Mouse (Mus musculus) midbrain, embryonic 11.5 days (tissue): ENCODE results near the gene Slc20a1. TPM values are rescaled to one million over a fixed set of nuclear protein-coding genes. Genes with fewer than 3 reads are reported as not detected.

Experiments used
- ATAC-seq: fragments of 200-750 bp; cut with Nextera tagmentation; 2 replicates; pipeline ENCODE4 v1.8.0; 2017; ENCODE audit warnings: moderate TSS enrichment, moderate library complexity; ENCODE audit not compliant: low FRiP score
- DNase-seq: peaks from one replicate; pipeline ENCODE4 v3.0.0; 2015; ENCODE audit warnings: low spot score; ENCODE audit errors: missing footprints
- H3K27ac ChIP-seq: fragments of 300-500 bp; sonication (generic); 2 replicates; pipeline ENCODE4 v1.5.1; 2014; ENCODE audit warnings: low read depth, low read length
- H3K27me3 ChIP-seq: fragments of 300-500 bp; sonication (generic); 2 replicates; pipeline ENCODE4 v1.6.1; 2014; ENCODE audit warnings: mild to moderate bottlenecking, low read length, moderate library complexity, mixed read lengths; ENCODE audit not compliant: control insufficient read depth, insufficient read depth
- H3K36me3 ChIP-seq: fragments of 300-500 bp; sonication (generic); 2 replicates; pipeline ENCODE4 v1.6.1; 2014; ENCODE audit warnings: mild to moderate bottlenecking, low read length, moderate library complexity, mixed read lengths; ENCODE audit not compliant: control insufficient read depth, insufficient read depth
- H3K4me1 ChIP-seq: fragments of 300-500 bp; sonication (generic); 2 replicates; pipeline ENCODE4 v1.6.1; 2014; ENCODE audit warnings: low read length; ENCODE audit not compliant: control insufficient read depth, insufficient read depth
- H3K4me2 ChIP-seq: fragments of 300-500 bp; sonication (generic); 2 replicates; pipeline ENCODE4 v1.6.1; 2014; ENCODE audit warnings: mild to moderate bottlenecking, moderate library complexity
- H3K4me3 ChIP-seq: fragments of 300-500 bp; sonication (generic); 2 replicates; pipeline ENCODE4 v1.5.1; 2014; ENCODE audit warnings: low read depth, low read length
- H3K9ac ChIP-seq: fragments of 300-500 bp; sonication (generic); 2 replicates; pipeline ENCODE4 v1.6.1; 2014; ENCODE audit warnings: low read length
- H3K9me3 ChIP-seq: fragments of 300-500 bp; sonication (generic); 2 replicates; pipeline ENCODE4 v1.6.1; 2016; ENCODE audit warnings: low read length; ENCODE audit not compliant: control insufficient read depth
- WGBS: fragments of 180-500 bp; shearing (Covaris S2); extraction: QIAGEN DNeasy Blood & Tissue Kit; methylation state at CpG from one replicate; pipeline ENCODE4 v1.1.7; 2014; 5-methylcytosine and 5-hydroxymethylcytosine counted together
- polyA plus RNA-seq: library from polyadenylated mRNA; unstranded; fragments of >200 nt; fragmentation: Nextera tagmentation; extraction: Ambion mirVana; gene quantifications from 2 replicates; pipeline ENCODE4 v1.2.1, GENCODE M21; 2014

Slc20a1 gene
- polyA plus RNA-seq, 1 experiment from 2014 or later: 62.5 TPM

DNA sequence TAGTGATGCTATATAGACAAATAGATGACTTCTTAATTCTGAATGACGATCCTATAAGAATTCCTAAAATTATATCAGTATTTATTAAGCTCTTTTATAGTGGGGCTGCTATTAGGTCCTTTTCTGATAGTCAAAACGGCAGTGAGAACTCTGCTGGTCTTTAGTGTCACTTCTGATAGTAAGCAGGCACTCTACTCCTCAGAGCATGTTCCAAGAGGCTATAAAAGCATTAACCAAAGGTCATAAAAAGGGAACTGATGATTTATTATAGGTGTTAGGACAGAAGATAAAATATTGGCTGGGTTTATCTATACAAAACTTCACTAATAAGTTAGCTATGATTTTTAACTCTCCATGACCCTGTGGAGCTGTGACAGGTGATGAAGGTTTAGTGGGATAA is 55.5 kb downstream of the Slc20a1 start:
- Histone ChIP-seq H3K36me3 (no peaks in the 10 kb centered on the region), H3K4me3 (no peak overlapping the region), H3K9me3 (no peaks in the 10 kb centered on the region), H3K4me1 (no peaks in the 10 kb centered on the region), H3K9ac (no peak overlapping the region), H3K4me2 (no peak overlapping the region), H3K27me3 (no peaks in the 10 kb centered on the region; the same call in 1 of the 2 replicates), H3K27ac (no peak overlapping the region)
- DNase-seq (no peak), ATAC-seq (no peak)
- WGBS: 76% methylated on average over 2 of the region's 2 CpGs

GRCm38 (mm10) chr2:129256006-129256405 is 57.4 kb downstream of the Slc20a1 start:
- no peak overlapping the region for H3K4me3 ChIP-seq
- no peaks in the 10 kb centered on the region for H3K36me3 ChIP-seq
- H3K9ac ChIP-seq: no peak overlapping the region
- no peak overlapping the region for H3K4me2 ChIP-seq
- WGBS: 74% methylated on average over 4 of the region's 4 CpGs
- no peak for DNase-seq
- H3K27ac ChIP-seq: no peak overlapping the region
- ATAC-seq: no peak
- H3K4me1 ChIP-seq: no peaks in the 10 kb centered on the region
- H3K27me3 ChIP-seq: no peaks in the 10 kb centered on the region; the same call in 1 of the 2 replicates
- H3K9me3 ChIP-seq: no peaks in the 10 kb centered on the region

DNA sequence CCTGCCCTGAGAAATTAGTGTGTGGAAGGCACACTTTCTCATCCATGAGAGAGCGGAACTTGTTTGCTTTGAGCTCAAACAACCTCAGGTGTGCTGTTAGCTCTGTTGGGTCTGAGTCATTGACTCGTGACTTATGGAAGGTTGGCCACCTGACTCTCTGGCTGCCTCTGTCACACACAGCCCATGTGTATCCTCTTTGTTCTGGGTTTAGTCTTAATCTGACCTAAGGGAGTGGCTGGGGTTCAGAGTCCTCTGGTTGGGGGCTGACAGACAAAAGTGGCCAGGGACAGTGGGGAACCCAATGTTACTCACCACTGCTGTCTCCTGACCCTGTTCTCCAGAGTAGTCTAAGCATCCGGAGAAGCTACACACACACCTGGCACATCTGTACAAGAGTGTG is 59.5 kb downstream of the Slc20a1 start:
- no peaks in the 10 kb centered on the region for H3K9me3 ChIP-seq
- H3K9ac ChIP-seq: no peak overlapping the region
- whole genome bisulfite sequencing: 87% methylated on average over 3 of the region's 3 CpGs
- ATAC-seq (no peak), DNase-seq (no peak)
- H3K4me1 ChIP-seq: no peaks in the 10 kb centered on the region
- no peaks in the 10 kb centered on the region; the same call in 1 of the 2 replicates for H3K27me3 ChIP-seq
- H3K4me3 ChIP-seq: no peak overlapping the region
- no peak overlapping the region for H3K27ac ChIP-seq
- H3K36me3 ChIP-seq: no peaks in the 10 kb centered on the region
- H3K4me2 ChIP-seq: no peak overlapping the region

DNA sequence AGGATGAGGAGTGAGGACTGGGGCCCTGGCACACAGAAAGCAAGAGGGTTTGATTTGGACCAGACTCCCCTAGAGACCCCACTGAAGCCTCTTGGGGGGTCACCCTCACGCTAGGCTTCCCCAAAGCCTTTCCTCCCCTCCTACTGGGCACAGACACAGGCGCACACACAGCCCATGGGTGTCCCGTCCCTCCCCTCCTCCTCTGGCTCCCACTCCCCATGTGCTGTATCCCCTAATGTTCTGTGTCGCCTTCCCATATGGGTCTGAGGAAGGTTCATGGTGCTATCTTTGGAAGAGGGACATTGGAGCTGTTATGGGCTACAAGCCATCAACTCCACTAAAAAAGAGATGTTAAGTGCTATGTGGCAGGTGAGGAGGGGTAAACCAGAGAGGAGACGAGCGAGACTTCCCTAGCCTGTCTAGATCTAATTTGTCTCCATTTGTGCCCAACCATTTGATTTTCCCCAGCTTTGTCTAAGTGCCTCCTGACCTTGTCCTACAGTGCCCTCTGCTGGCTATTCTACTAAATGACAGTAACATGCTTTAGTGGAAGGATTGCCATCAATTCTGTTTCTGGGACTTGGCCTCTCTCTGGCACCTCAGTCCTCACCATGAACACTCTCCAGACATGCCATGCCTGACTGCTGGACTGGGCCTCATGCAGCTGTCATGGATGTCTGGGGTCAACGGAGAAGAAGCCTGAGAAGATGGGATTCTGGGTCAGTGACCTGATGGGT is 60.1 kb downstream of the Slc20a1 start:
- H3K27me3 ChIP-seq: no peaks in the 10 kb centered on the region
- H3K4me3 ChIP-seq: no peak overlapping the region
- DNase-seq: peak; percentile 97
- peak overlapping the region; percentile 27; the same call in 1 of the 2 replicates for H3K9ac ChIP-seq
- no peak overlapping the region for H3K4me2 ChIP-seq
- H3K27ac ChIP-seq: no peak overlapping the region
- ATAC-seq: peak; percentile 61
- no peaks in the 10 kb centered on the region for H3K36me3 ChIP-seq
- H3K4me1 ChIP-seq: no peaks in the 10 kb centered on the region
- WGBS: 34% methylated on average over 7 of the region's 7 CpGs
- no peaks in the 10 kb centered on the region for H3K9me3 ChIP-seq

DNA sequence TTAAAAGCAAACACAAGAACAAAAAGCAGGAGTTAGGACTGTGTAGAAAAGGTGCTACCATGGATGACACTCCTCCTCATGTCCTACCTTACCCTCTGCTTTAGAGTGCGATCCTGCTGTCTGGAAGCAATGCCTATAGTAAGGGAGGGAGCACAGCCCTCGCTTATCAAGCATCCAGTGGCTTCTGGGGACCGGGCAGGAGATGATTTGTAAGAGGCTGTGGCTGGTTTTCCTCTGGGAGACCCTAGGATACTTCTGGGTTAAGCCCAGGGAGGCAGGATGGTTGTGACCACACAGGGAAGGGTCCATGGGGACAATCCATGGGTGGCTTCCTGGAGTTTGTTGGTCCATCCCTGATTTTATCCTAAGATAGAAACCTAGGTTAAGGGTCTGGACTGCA is 62.1 kb downstream of the Slc20a1 start:
- no peaks in the 10 kb centered on the region for H3K36me3 ChIP-seq
- no peak overlapping the region for H3K9ac ChIP-seq
- no peaks in the 10 kb centered on the region for H3K4me1 ChIP-seq
- WGBS: 63% methylated on average over 3 of the region's 3 CpGs
- no peak overlapping the region for H3K4me2 ChIP-seq
- DNase-seq (peak; percentile 2), ATAC-seq (no peak)
- H3K4me3 ChIP-seq: no peak overlapping the region
- no peak overlapping the region for H3K27ac ChIP-seq
- no peaks in the 10 kb centered on the region for H3K27me3 ChIP-seq
- H3K9me3 ChIP-seq: no peaks in the 10 kb centered on the region

Other genes with a start within 250 kb of the Slc20a1 start
- gene Zc3h6, start 231.4 kb upstream of the Slc20a1 start, polyA plus RNA-seq: 2.3 and 2.7 TPM in 2 replicates
- gene Gm10762, start 231.0 kb upstream of the Slc20a1 start, polyA plus RNA-seq: 20.3 and 22.1 TPM in 2 replicates
- 0.08 and 0.29 TPM in 2 replicates for gene Vinac1, start 150.6 kb upstream of the Slc20a1 start, polyA plus RNA-seq
- 10.2 and 11.5 TPM in 2 replicates for gene Ttl, start 132.8 kb upstream of the Slc20a1 start, polyA plus RNA-seq
- gene Polr1b, start 97.8 kb upstream of the Slc20a1 start, polyA plus RNA-seq: 16.0 and 18.4 TPM in 2 replicates
- gene Chchd5, start 69.1 kb upstream of the Slc20a1 start, polyA plus RNA-seq: 26.2 and 27.2 TPM in 2 replicates
- 92.0 and 96.9 TPM in 2 replicates for gene Ckap2l, start 98.4 kb downstream of the Slc20a1 start, polyA plus RNA-seq
- 0.30 TPM in 1 of 2 replicates, not detected in the other for gene Il1a, start 111.2 kb downstream of the Slc20a1 start, polyA plus RNA-seq
- 0.11 TPM in 1 of 2 replicates, not detected in the other for gene Il1b, start 172.4 kb downstream of the Slc20a1 start, polyA plus RNA-seq